Mouse (Mus musculus) lung, postnatal 0 days (tissue): ENCODE measurements around the gene Slc18b1.

ENCODE experiments used
- CTCF ChIP-seq: IDR thresholded peaks from 2 replicates; pipeline ENCODE4 v1.5.1; 2016; ENCODE audit warnings: antibody characterized with exemption, mild to moderate bottlenecking
- EP300 ChIP-seq: IDR thresholded peaks from 2 replicates; pipeline ENCODE4 v1.6.1; 2016; ENCODE audit warnings: antibody characterized with exemption, mild to moderate bottlenecking, control low read depth

- TF ChIP-seq CTCF = no peak
- no peak for TF ChIP-seq EP300
Observed at GRCm38 (mm10) chr10:23806201-23806600, 9.4 kb downstream of the Slc18b1 start.
